Mouse (Mus musculus): ENCODE measurements around the gene Mettl11b. TPM values are rescaled to one million over a fixed set of nuclear protein-coding genes. Genes with fewer than 3 reads are reported as not detected.

Mettl11b gene
- total and polyA plus RNA-seq, 2 experiments from 2014 or later: 1.1 to 2.0 TPM

GRCm38 (mm10) chr1:163723913-163724312 lies 1.1 kb downstream of the Mettl11b start:
- H3K9ac ChIP-seq: no peak overlapping the region
- no peaks in the 10 kb centered on the region for H3K27me3 ChIP-seq (ENCODE audit: insufficient read depth, low read length)
- DNase-seq (no peak), ATAC-seq (no peak)
- H3K4me3 ChIP-seq (ENCODE audit: low read depth, low read length): no peak overlapping the region
- TF ChIP-seq CTCF (IDR thresholded peaks at IDR 0.05; ENCODE audit: low read depth): no peak
- 38% methylated on average over 1 of the region's 1 CpGs for WGBS
- no peak overlapping the region for H3K4me2 ChIP-seq (ENCODE audit: low read depth)
- H3K9me3 ChIP-seq (ENCODE audit: low read length): no peaks in the 10 kb centered on the region
- H3K4me1 ChIP-seq (ENCODE audit: insufficient read depth): peaks cover 5% of the 10 kb centered on the region; the same call in 1 of the 2 replicates
- H3K27ac ChIP-seq (ENCODE audit: low read depth, low read length): no peak overlapping the region
- H3K36me3 ChIP-seq (ENCODE audit: insufficient read depth): no peaks in the 10 kb centered on the region

- TF ChIP-seq CTCF (IDR thresholded peaks at IDR 0.05; ENCODE audit: low read depth): no peak
- H3K9me3 ChIP-seq (ENCODE audit: low read length): no peaks in the 10 kb centered on the region
- 49% methylated on average over 2 of the region's 2 CpGs for WGBS
- H3K4me1 ChIP-seq (ENCODE audit: insufficient read depth): no peaks in the 10 kb centered on the region
- no peaks in the 10 kb centered on the region for H3K27me3 ChIP-seq (ENCODE audit: insufficient read depth, low read length)
- H3K36me3 ChIP-seq (ENCODE audit: insufficient read depth): no peaks in the 10 kb centered on the region
- no peak overlapping the region for H3K4me2 ChIP-seq (ENCODE audit: low read depth)
- no peak overlapping the region for H3K4me3 ChIP-seq (ENCODE audit: low read depth, low read length)
- no peak overlapping the region for H3K27ac ChIP-seq (ENCODE audit: low read depth, low read length)
- no peak overlapping the region for H3K9ac ChIP-seq
- no peak for DNase-seq
- ATAC-seq: no peak
These were observed 16.4 kb downstream of the Mettl11b start for GRCm38 (mm10) chr1:163708618-163709017.

GRCm38 (mm10) chr1:163700571-163700970 lies 24.5 kb downstream of the Mettl11b start:
- Histone ChIP-seq H3K36me3 (ENCODE audit: insufficient read depth) (no peaks in the 10 kb centered on the region), H3K4me1 (ENCODE audit: insufficient read depth) (no peaks in the 10 kb centered on the region), H3K9ac (no peak overlapping the region), H3K4me2 (ENCODE audit: low read depth) (no peak overlapping the region), H3K9me3 (ENCODE audit: low read length) (no peaks in the 10 kb centered on the region), H3K4me3 (ENCODE audit: low read depth, low read length) (no peak overlapping the region), H3K27me3 (ENCODE audit: insufficient read depth, low read length) (no peaks in the 10 kb centered on the region), H3K27ac (ENCODE audit: low read depth, low read length) (no peak overlapping the region)
- TF ChIP-seq CTCF (IDR thresholded peaks at IDR 0.05; ENCODE audit: low read depth): no peak
- ATAC-seq (no peak), DNase-seq (no peak)
- whole genome bisulfite sequencing: 92% methylated on average over 7 of the region's 7 CpGs

DNA sequence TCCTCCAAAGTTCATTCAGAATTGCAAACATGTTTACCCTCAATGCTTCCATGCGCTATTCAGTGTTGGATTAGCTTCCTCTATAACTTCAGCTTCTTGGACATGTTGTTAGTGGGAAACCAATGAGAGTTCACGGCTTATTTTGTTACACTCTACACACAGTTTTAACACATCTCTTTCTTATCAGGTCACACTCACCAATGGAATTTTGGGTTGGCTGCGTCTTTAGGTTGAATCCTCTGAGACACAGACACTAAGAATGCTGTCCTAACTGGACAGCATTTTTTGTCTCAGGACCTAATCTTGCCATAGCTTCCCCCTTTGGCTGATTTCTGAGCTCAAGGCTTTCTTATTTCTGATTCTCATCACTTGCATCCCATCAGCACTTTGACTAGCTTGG lies 25.3 kb downstream of the Mettl11b start:
- H3K27me3 ChIP-seq (ENCODE audit: insufficient read depth, low read length): no peaks in the 10 kb centered on the region
- WGBS: 88% methylated on average over 3 of the region's 3 CpGs
- no peak overlapping the region for H3K27ac ChIP-seq (ENCODE audit: low read depth, low read length)
- ATAC-seq (no peak), DNase-seq (no peak)
- H3K4me3 ChIP-seq (ENCODE audit: low read depth, low read length): no peak overlapping the region
- no peaks in the 10 kb centered on the region for H3K9me3 ChIP-seq (ENCODE audit: low read length)
- H3K4me2 ChIP-seq (ENCODE audit: low read depth): no peak overlapping the region
- no peak overlapping the region for H3K9ac ChIP-seq
- no peaks in the 10 kb centered on the region for H3K4me1 ChIP-seq (ENCODE audit: insufficient read depth)
- no peak for TF ChIP-seq CTCF (IDR thresholded peaks at IDR 0.05; ENCODE audit: low read depth)
- no peaks in the 10 kb centered on the region for H3K36me3 ChIP-seq (ENCODE audit: insufficient read depth)

GRCm38 (mm10) chr1:163691860-163692259 lies 33.2 kb downstream of the Mettl11b start:
- ATAC-seq: no peak
- Histone ChIP-seq H3K4me2 (ENCODE audit: low read depth) (no peak overlapping the region), H3K9ac (no peak overlapping the region), H3K27me3 (ENCODE audit: insufficient read depth, low read length) (no peaks in the 10 kb centered on the region), H3K4me3 (ENCODE audit: low read depth, low read length) (no peak overlapping the region), H3K27ac (ENCODE audit: low read depth, low read length) (no peak overlapping the region), H3K36me3 (ENCODE audit: insufficient read depth) (no peaks in the 10 kb centered on the region), H3K4me1 (ENCODE audit: insufficient read depth) (no peaks in the 10 kb centered on the region), H3K9me3 (ENCODE audit: low read length) (no peaks in the 10 kb centered on the region)
- no peak for TF ChIP-seq CTCF (IDR thresholded peaks at IDR 0.05; ENCODE audit: low read depth)
- 90% methylated on average over 3 of the region's 3 CpGs for WGBS
- DNase-seq: no peak

DNA sequence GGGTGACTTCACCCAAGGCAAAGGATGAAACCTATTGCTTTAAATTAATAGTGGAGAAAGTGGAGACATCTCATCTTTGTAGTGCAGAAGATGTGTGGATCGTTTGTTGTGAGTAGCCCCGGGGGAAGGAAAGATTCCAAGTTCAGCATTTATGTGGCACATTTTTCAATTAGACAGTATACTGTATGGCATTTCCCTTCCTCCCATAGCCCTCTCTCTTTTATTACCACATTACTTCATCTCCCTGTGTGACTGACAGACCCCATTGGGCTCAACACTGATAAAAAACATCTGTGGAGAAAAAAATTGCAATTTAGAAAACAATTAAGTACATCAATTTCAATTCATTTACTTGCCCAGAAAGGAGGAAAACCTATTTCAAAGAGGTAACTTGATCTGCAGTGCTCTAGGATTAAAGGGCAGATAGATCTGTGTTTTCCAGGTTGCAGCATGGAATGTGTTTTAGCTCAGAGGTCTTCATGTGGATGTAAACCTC lies 42.0 kb downstream of the Mettl11b start:
- Histone ChIP-seq H3K4me3 (ENCODE audit: low read depth, low read length) (no peak overlapping the region), H3K4me2 (ENCODE audit: low read depth) (no peak overlapping the region), H3K9ac (no peak overlapping the region), H3K27me3 (ENCODE audit: insufficient read depth, low read length) (no peaks in the 10 kb centered on the region), H3K36me3 (ENCODE audit: insufficient read depth) (no peaks in the 10 kb centered on the region), H3K9me3 (ENCODE audit: low read length) (no peaks in the 10 kb centered on the region), H3K4me1 (ENCODE audit: insufficient read depth) (no peaks in the 10 kb centered on the region), H3K27ac (ENCODE audit: low read depth, low read length) (no peak overlapping the region)
- 88% methylated on average over 2 of the region's 2 CpGs for WGBS
- ATAC-seq (no peak), DNase-seq (no peak)
- no peak for TF ChIP-seq CTCF (IDR thresholded peaks at IDR 0.05; ENCODE audit: low read depth)

DNA sequence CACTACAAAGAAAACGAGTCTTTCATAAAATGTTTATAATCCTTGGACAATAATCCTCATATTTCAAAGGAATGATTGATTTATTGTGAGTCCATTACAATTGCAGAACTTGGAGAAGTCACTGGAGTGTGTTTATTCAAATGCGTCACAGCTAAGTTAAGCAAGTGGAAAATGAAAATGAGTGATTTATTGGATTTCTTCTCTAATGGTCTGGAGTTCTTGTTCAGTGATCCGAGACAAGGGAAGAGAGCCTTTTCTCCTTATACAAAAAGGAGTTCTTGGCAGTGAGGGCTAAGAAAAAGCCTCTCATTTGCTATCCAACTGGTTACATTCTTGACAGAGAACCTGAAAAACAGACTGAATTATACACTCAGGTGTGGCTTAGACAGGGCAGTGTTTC lies 42.9 kb downstream of the Mettl11b start:
- no peak for TF ChIP-seq CTCF (IDR thresholded peaks at IDR 0.05; ENCODE audit: low read depth)
- H3K36me3 ChIP-seq (ENCODE audit: insufficient read depth): no peaks in the 10 kb centered on the region
- no peaks in the 10 kb centered on the region for H3K9me3 ChIP-seq (ENCODE audit: low read length)
- no peak overlapping the region for H3K4me2 ChIP-seq (ENCODE audit: low read depth)
- no peak overlapping the region for H3K4me3 ChIP-seq (ENCODE audit: low read depth, low read length)
- DNase-seq: no peak
- no peak overlapping the region for H3K27ac ChIP-seq (ENCODE audit: low read depth, low read length)
- H3K9ac ChIP-seq: no peak overlapping the region
- no peaks in the 10 kb centered on the region for H3K4me1 ChIP-seq (ENCODE audit: insufficient read depth)
- no peaks in the 10 kb centered on the region for H3K27me3 ChIP-seq (ENCODE audit: insufficient read depth, low read length)
- no peak for ATAC-seq
- 37% methylated on average over 3 of the region's 3 CpGs for WGBS

DNA sequence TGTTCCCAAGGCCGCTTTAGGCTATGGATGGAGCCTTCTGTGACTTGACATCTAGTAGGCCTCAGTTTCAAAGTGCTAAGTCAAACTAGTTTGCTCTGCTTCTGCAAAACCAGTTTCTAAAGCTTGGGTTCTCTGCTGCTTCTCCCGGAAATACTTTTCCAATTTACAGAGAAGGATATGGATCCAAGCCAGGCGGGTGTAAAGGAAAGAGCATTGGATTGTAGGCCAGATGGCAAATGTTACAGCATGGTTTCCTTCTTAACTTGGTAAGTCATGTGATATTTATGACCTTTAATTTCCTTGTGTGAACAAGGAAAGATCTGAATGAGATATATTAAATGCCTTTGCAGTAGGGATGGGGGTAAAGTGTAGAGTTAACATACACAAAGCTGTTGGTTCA lies 52.2 kb downstream of the Mettl11b start:
- no peak for DNase-seq
- H3K27me3 ChIP-seq (ENCODE audit: insufficient read depth, low read length): no peaks in the 10 kb centered on the region
- no peaks in the 10 kb centered on the region for H3K4me1 ChIP-seq (ENCODE audit: insufficient read depth)
- H3K9ac ChIP-seq: no peak overlapping the region
- no peak overlapping the region for H3K27ac ChIP-seq (ENCODE audit: low read depth, low read length)
- H3K4me3 ChIP-seq (ENCODE audit: low read depth, low read length): no peak overlapping the region
- no peak for TF ChIP-seq CTCF (IDR thresholded peaks at IDR 0.05; ENCODE audit: low read depth)
- no peaks in the 10 kb centered on the region for H3K36me3 ChIP-seq (ENCODE audit: insufficient read depth)
- 89% methylated on average over 3 of the region's 3 CpGs for WGBS
- ATAC-seq: no peak
- H3K9me3 ChIP-seq (ENCODE audit: low read length): no peaks in the 10 kb centered on the region
- H3K4me2 ChIP-seq (ENCODE audit: low read depth): no peak overlapping the region

Data from forebrain, postnatal 0 days (tissue).